Mouse (Mus musculus) cerebellum, adult 2 months (tissue): ENCODE measurements at regions not wholly inside any gene's neighbourhood (a gene's known extent, or its start where the extent isn't known, plus 50 kb on each side); places are given as distances from the start of the nearest gene placed in this dataset.

Experiments used
- CTCF ChIP-seq: fragments of 200-500 bp; IDR thresholded peaks from 2 replicates; pipeline ENCODE4 v1.5.1; 2011; ENCODE audit warnings: low read depth, mild to moderate bottlenecking, control low read depth, low read length, moderate library complexity, borderline replicate concordance; ENCODE audit not compliant: insufficient read depth
- POLR2A ChIP-seq: fragments of 200-500 bp; IDR thresholded peaks from 2 replicates; pipeline ENCODE4 v1.6.1; 2011; ENCODE audit warnings: low read length, control low read depth, borderline replicate concordance; ENCODE audit not compliant: insufficient read depth

DNA sequence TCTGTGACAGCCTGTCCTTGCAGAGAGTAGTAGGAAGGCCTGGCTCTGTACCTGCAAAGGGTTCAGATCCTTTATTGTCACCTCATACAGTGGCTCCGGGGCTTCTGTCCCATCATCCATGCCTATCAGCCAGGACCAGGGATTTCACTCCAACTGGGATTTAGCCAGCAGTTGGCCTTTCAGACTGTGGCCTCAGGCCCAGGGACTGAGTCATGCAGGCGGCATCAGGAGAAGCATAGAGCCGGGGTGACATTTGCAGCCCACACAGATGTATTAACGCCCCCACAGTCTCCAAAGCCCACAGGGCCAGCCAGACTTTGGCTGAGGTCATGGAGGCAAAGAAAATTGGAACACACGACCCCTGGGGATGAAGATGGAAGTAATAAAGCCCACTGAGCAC lies 222.9 kb downstream of the CK137956 start:
- TF ChIP-seq CTCF (no peak), POLR2A (no peak)
